Mouse (Mus musculus): ENCODE results near the gene Xlr5a.
"Not testable (repeated sequence)": the region's sequence is repeated elsewhere in the genome, so short reads cannot be mapped to it uniquely, and the experiment has no call there.

Gene Xlr5a

GRCm38 (mm10) chrX:73292876-73293275 lies at the start of gene Xlr5a, which contains the start of gene Xlr5c:
Xlr5a (minus strand) TSS chrX:73292976.
Xlr5c (minus strand) TSS chrX:73292976.
- DNase-seq, result not testable (repeated sequence)

GRCm38 (mm10) chrX:73342483-73342895 lies 49.7 kb upstream of the Xlr5a start, which contains the start of gene Zfp275:
Zfp275 (plus strand) TSS chrX:73342621.
- DNase-seq, result peak; percentile 81

- DNase-seq, result no peak
These were observed 49.3 kb upstream of the Xlr5a start for GRCm38 (mm10) chrX:73342068-73342467.

GRCm38 (mm10) chrX:73341473-73341872 lies 48.7 kb upstream of the Xlr5a start:
- DNase-seq, result no peak

GRCm38 (mm10) chrX:73336740-73337139 lies 44.0 kb upstream of the Xlr5a start, which contains the start of gene Gm45015:
Gm45015 (minus strand) TSS chrX:73336840.
- DNase-seq, result no peak

- DNase-seq, result no peak
These were observed 40.8 kb upstream of the Xlr5a start for GRCm38 (mm10) chrX:73333548-73333947.

GRCm38 (mm10) chrX:73327215-73327614 lies 34.4 kb upstream of the Xlr5a start:
- DNase-seq, result no peak

GRCm38 (mm10) chrX:73321029-73321428 lies 28.3 kb upstream of the Xlr5a start:
- DNase-seq, result no peak

GRCm38 (mm10) chrX:73312522-73312921 lies 19.7 kb upstream of the Xlr5a start:
- DNase-seq, result peak; percentile 70

GRCm38 (mm10) chrX:73295745-73296144 lies 3.0 kb upstream of the Xlr5a start:
- DNase-seq, result not testable (repeated sequence)

- not testable (repeated sequence) for DNase-seq
These were observed 27.5 kb downstream of the Xlr5a start, which contains the start of gene Xlr3c for GRCm38 (mm10) chrX:73265270-73265669. Xlr3c (minus strand) TSS chrX:73265390.

GRCm38 (mm10) chrX:73262428-73262827 lies 30.3 kb downstream of the Xlr5a start:
- not testable (repeated sequence) for DNase-seq

- not testable (repeated sequence) for DNase-seq
These were observed 49.9 kb downstream of the Xlr5a start, which contains the start of gene Xlr4c for GRCm38 (mm10) chrX:73242821-73243325. Xlr4c (minus strand) TSS chrX:73243130.

GRCm38 (mm10) chrX:73229288-73229687 lies 63.5 kb downstream of the Xlr5a start:
- DNase-seq, result no peak

GRCm38 (mm10) chrX:73228606-73229214 lies 64.1 kb downstream of the Xlr5a start:
- peak; percentile 58 for DNase-seq

GRCm38 (mm10) chrX:73227914-73228605 lies 64.7 kb downstream of the Xlr5a start, which contains the start of gene F8a:
F8a (plus strand) TSS chrX:73228291.
- peak; percentile 87 for DNase-seq

GRCm38 (mm10) chrX:73225365-73225764 lies 67.4 kb downstream of the Xlr5a start:
- no peak for DNase-seq

GRCm38 (mm10) chrX:73213819-73214564 lies 78.8 kb downstream of the Xlr5a start, which contains the start of gene Xlr4b:
Xlr4b (plus strand) TSS chrX:73214333.
- not testable (repeated sequence) for DNase-seq

- DNase-seq, result peak; percentile 4
These were observed 100.8 kb downstream of the Xlr5a start, which contains the start of gene Xlr3b for GRCm38 (mm10) chrX:73191934-73192333. Xlr3b (plus strand) TSS chrX:73192207.

GRCm38 (mm10) chrX:73176889-73177288 lies 115.9 kb downstream of the Xlr5a start, which contains the start of gene Spin2d:
Spin2d (minus strand) TSS chrX:73176989.
- DNase-seq, result not testable (repeated sequence)

GRCm38 (mm10) chrX:73149350-73149749 lies 143.4 kb downstream of the Xlr5a start, which contains the start of gene DXBay18:
DXBay18 (minus strand) TSS chrX:73149450.
- DNase-seq, result not testable (repeated sequence)

- not testable (repeated sequence) for DNase-seq
These were observed 144.3 kb downstream of the Xlr5a start, which contains the start of gene Xlr5b for GRCm38 (mm10) chrX:73148496-73148895. Xlr5b (plus strand) TSS chrX:73148796.
